Mouse (Mus musculus): ENCODE results near the gene Dnajc22.

DNA sequence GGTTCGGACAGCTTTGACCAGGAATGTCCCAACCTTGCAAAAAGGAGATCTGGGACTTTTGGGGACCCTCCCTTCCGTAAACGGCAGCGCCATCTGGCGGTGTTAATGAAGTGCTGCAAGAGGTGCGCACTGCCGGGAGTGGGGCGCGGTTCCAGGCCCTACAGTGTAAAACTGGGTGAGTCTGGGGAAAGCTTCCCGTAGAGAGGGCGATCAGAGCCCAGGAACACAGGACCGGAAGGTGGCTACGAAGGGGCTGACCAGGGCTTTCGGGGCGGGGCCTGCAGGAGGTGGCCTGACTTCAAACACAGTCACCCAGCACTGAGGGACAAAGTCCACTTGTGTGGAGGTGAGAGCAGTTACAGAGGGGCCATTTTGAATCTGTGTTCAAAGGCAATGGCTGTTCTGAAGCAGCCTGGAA is 6.2 kb downstream of the Dnajc22 start:
- TF ChIP-seq CTCF (IDR thresholded peaks at IDR 0.05; ENCODE audit: low read depth): peak; percentile 83
- no peak for TF ChIP-seq EP300 (IDR thresholded peaks at IDR 0.05; ENCODE audit: low read depth)

Measured in liver, postnatal 0 days (tissue).